Mouse (Mus musculus) heart, postnatal 0 days (tissue): ENCODE data around the gene Snx29.

Experiments used
- CTCF ChIP-seq: IDR thresholded peaks from 2 replicates; pipeline ENCODE4 v1.5.1; 2016; ENCODE audit warnings: antibody characterized with exemption, control low read depth, low read depth
- EP300 ChIP-seq: IDR thresholded peaks from 2 replicates; pipeline ENCODE4 v1.6.1; 2016; ENCODE audit warnings: antibody characterized with exemption, low read depth

- TF ChIP-seq EP300 (no peak), CTCF (peak; percentile 64)
Observed at GRCm38 (mm10) chr16:11455545-11456140, 132.9 kb downstream of the Snx29 start.
